Mouse (Mus musculus) colon, adult 2 months (tissue): ENCODE data around the gene Msh6. TPM values are rescaled to one million over a fixed set of nuclear protein-coding genes. Genes with fewer than 3 reads are reported as not detected.

Experiments used
- polyA plus RNA-seq: library from polyadenylated mRNA; depleted of rRNA; stranded (reverse); fragments of >200 nt; gene quantifications from 2 replicates; pipeline ENCODE4 v1.2.3, GENCODE M21; 2012; rRNA removed

Msh6 gene
- polyA plus RNA-seq, result 2.2 and 2.9 TPM in 2 replicates

GRCm38 (mm10) chr17:87974629-87975228 is at the start of gene Msh6:
Gene Msh6 (plus strand): TSS chr17:87975062.

Other genes with a start within 250 kb of the Msh6 start
- 0.31 and 0.40 TPM in 2 replicates for gene Kcnk12, start 177.1 kb upstream of the Msh6 start, polyA plus RNA-seq
- not detected in 2 replicates for gene Rpl36-ps4, start 54.1 kb upstream of the Msh6 start, polyA plus RNA-seq
- 6.4 and 9.7 TPM in 2 replicates for gene Fbxo11, start 90.2 kb downstream of the Msh6 start, polyA plus RNA-seq